Mouse (Mus musculus) skeletal muscle tissue, postnatal 0 days (tissue): ENCODE measurements around the gene Vmn1r83. TPM values are rescaled to one million over a fixed set of nuclear protein-coding genes. Genes with fewer than 3 reads are reported as not detected.

Experiments
- microRNA-seq, 2 experiments: library from miRNA; unstranded; fragments of <30 nt; microRNA quantifications; one replicate each; pipeline ENCODE4; 2016
- polyA plus RNA-seq: library from polyadenylated mRNA; unstranded; fragments of >200 nt; fragmentation: Nextera tagmentation; extraction: Ambion mirVana; gene quantifications from 2 replicates; pipeline ENCODE4 v1.2.1, GENCODE M21; 2015

Gene Vmn1r83
- polyA plus RNA-seq, result not detected in 2 replicates

DNA sequence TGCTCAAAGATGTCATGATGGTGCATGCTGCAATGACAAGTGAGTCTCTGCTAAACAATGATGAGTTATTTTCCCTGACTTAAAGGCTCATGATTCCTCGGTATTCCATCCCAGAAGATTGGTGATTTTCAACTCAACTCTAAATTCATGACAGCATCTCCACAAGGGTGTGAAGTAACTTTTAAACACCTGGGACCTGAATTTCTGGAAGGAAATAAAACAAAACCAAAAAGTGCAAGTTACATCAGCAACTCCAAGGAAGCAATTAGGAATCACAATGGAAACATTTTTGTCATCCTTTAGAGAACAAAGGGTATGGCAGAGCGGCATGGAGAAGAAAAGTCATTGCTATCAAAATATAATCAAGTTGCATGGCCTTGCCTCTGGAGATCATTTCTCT, at the start of gene Vmn1r83:
Gene Vmn1r83 (minus strand): TSS at position 101 of the 400 bp plus-strand sequence.

DNA sequence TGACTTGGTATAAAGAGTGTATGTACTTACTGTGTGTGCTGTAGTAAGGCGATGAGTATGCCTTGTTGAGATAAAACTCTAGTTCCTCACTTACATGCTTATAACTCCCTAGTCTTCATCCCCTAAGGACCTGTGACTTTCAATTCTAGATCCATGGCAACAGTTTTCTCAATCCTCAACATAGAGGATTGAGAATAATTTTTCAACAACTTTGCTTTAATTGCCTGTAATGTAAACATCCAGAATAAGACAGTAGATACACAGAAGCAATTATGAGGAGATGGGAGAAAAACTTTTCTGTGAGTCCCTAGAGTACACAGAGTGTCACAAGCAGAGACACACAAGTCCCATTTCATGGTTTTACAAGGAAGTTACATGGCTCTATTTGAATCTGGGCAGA, 39.9 kb upstream of the Vmn1r83 start, which contains the start of gene Vmn1r84:
Gene Vmn1r84 (minus strand): TSS at position 101 of the 400 bp plus-strand sequence.

DNA sequence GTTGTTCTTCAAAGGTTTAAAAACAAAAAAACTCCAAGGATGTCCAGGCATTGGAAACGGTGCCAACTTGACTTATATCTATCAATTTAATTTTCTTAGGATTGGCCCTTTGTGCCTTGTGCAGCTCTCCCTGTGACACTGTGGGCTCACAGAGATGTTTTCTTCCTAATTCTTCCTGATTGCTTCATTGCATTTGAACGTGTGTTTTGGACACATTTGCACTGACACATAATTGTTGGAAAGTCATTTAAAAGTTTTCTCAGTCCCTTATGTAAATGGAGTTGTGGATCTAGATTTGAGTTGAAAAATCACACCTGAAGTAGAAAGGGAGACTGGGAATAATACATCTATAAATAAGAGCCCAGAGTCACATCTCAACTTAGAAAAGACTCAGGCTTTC, 29.2 kb downstream of the Vmn1r83 start, which contains the start of gene Vmn1r82:
Gene Vmn1r82 (plus strand): TSS at position 301 of the 400 bp plus-strand sequence.

Small RNAs within 50 kb of the gene (microRNA-seq; reads per million reads assigned to microRNA genes)
- gene Gm23521, result 0 reads per million in 2 experiments

Other genes starting within 250 kb of the Vmn1r83 start
- not detected in 2 replicates for gene Vmn1r78, start 179.2 kb downstream of the Vmn1r83 start, polyA plus RNA-seq
- not detected in 2 replicates for gene Vmn1r79, start 158.2 kb downstream of the Vmn1r83 start, polyA plus RNA-seq
- not detected in 2 replicates for gene Vmn1r80, start 140.2 kb downstream of the Vmn1r83 start, polyA plus RNA-seq
- not detected in 2 replicates for gene Vmn1r81, start 61.2 kb downstream of the Vmn1r83 start, polyA plus RNA-seq
- not detected in 2 replicates for gene Vmn1r82, start 29.1 kb downstream of the Vmn1r83 start, polyA plus RNA-seq
- not detected in 2 replicates for gene Vmn1r84, start 39.8 kb upstream of the Vmn1r83 start, polyA plus RNA-seq
- 1.7 and 1.8 TPM in 2 replicates for gene Zfp551, start 93.3 kb upstream of the Vmn1r83 start, polyA plus RNA-seq
- gene Zfp606, start 148.8 kb upstream of the Vmn1r83 start, polyA plus RNA-seq, result 8.1 and 8.3 TPM in 2 replicates
- not detected in 2 replicates for gene 2900092C05Rik, start 183.0 kb upstream of the Vmn1r83 start, polyA plus RNA-seq